Mouse (Mus musculus) E14TG2a.4 (cell line): Measurements from ENCODE around the gene Ranbp9.

ENCODE experiments used
- CTCF ChIP-seq: conservative IDR thresholded peaks from 2 replicates; pipeline ENCODE4 v1.5.1; 2014; ENCODE audit warnings: low read length
- NANOG ChIP-seq: IDR thresholded peaks from 2 replicates; pipeline ENCODE4 v1.6.1; 2014; ENCODE audit warnings: borderline replicate concordance, low read length, mixed read lengths
- POU5F1 ChIP-seq: IDR thresholded peaks from 2 replicates; pipeline ENCODE4 v1.6.1; 2014; ENCODE audit warnings: low read length, borderline replicate concordance

DNA sequence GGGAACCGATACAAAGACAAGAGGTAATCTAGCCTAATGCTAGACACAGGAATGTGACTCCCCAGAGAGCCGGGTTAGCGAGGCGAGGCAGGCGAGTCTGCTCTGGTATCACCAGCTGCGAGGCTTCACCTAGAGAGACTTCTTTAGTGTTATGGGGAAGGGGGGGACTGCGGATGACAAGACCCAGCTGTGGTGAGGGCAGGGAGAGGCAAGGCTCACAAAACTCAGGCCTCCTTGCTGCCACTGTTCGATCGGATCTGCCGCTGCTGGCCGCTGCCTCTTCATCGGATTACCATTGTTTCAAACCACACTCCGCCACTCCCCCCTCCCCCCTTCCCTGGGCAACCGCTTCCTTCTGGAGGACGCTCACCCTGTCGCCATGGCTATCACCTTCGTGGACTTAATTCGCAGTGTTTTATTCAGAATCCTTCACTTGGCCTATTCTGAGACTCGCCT is 22.3 kb upstream of the Ranbp9 start:
- TF ChIP-seq CTCF (no peak), NANOG (no peak), POU5F1 (no peak)
